Comparison of ENCODE assay signal across 8 mouse cellular contexts in the genomic region with DNA sequence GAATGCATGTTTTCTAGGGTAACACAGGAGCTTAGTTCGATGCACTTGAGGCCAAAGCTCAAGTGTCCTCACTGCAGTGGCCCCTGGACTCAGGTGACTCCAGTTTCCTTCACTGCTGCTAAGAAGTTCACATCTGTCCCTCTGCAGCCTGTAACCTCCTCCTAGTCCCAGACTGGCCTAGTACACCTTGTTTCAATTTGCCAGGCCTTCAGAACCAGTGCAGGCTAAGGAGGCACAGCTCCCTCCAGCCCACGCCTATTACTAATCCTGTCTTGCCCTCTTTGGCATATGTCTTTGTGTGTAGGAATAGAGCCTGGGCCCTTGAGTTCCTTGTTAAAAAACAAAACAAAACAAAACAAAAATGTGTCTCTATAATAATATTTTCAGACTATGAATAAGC. TPM values are rescaled to one million over a fixed set of nuclear protein-coding genes. Genes with fewer than 3 reads are reported as not detected.
DNase-seq lines count a peak whose midpoint lies in the region; ATAC-seq and TF ChIP-seq lines count a peak whose summit lies in the region.

No protein-coding gene starts in this region.

- peak overlapping the region; percentile 86 for H3K4me3 ChIP-seq in lung, embryonic 16.5 days (ENCODE audit: low read length)
- no peak overlapping the region for H3K4me3 ChIP-seq in lung, adult 2 months (replicated peaks; ENCODE audit: extremely low read depth, low read depth, low read length)
- no peak overlapping the region for H3K4me3 ChIP-seq in forebrain, embryonic 11.5 days (ENCODE audit: low read depth, low read length)
- peak overlapping the region; percentile 79 for H3K4me3 ChIP-seq in limb, embryonic 15.5 days
- H3K4me3 ChIP-seq in stomach, embryonic 14.5 days (ENCODE audit: low read depth, low read length), result peak overlapping the region; percentile 85; the same call in 1 of the 2 replicates

- H3K27ac ChIP-seq in lung, embryonic 16.5 days (ENCODE audit: low read length), result no peak overlapping the region
- no peak overlapping the region for H3K27ac ChIP-seq in forebrain, embryonic 11.5 days (ENCODE audit: low read depth, low read length)
- H3K27ac ChIP-seq in limb, embryonic 15.5 days, result no peak overlapping the region
- no peak overlapping the region for H3K27ac ChIP-seq in stomach, embryonic 14.5 days (ENCODE audit: low read length)

- H3K9ac ChIP-seq in lung, embryonic 16.5 days (ENCODE audit: low read length), result no peak overlapping the region
- H3K9ac ChIP-seq in forebrain, embryonic 11.5 days (ENCODE audit: low read length), result no peak overlapping the region; the same call in 1 of the 2 replicates
- H3K9ac ChIP-seq in limb, embryonic 15.5 days, result no peak overlapping the region
- H3K9ac ChIP-seq in stomach, embryonic 14.5 days (replicated peaks; ENCODE audit: low read depth, low read length), result 0 out of 2 replicates have a peak overlapping the region, but pooled peaks have one; percentile 10

- H3K4me1 ChIP-seq in lung, embryonic 16.5 days (replicated peaks; ENCODE audit: control insufficient read depth, insufficient read depth, low read length), result peaks cover 8% of the 10 kb centered on the region; the same call in 1 of the 2 replicates
- H3K4me1 ChIP-seq in lung, adult 2 months (ENCODE audit: control insufficient read depth, insufficient read depth, low read length), result peaks cover 2% of the 10 kb centered on the region; the same call in 1 of the 2 replicates
- peaks cover 8% of the 10 kb centered on the region; the same call in 1 of the 2 replicates for H3K4me1 ChIP-seq in forebrain, embryonic 11.5 days (replicated peaks; ENCODE audit: control insufficient read depth, insufficient read depth, low read length)
- H3K4me1 ChIP-seq in limb, embryonic 15.5 days, result peaks cover 15% of the 10 kb centered on the region
- H3K4me1 ChIP-seq in stomach, embryonic 14.5 days (ENCODE audit: control insufficient read depth, insufficient read depth, low read length), result peaks cover 4% of the 10 kb centered on the region; the same call in 1 of the 2 replicates

- peaks cover 5% of the 10 kb centered on the region for H3K36me3 ChIP-seq in lung, embryonic 16.5 days (ENCODE audit: control insufficient read depth, insufficient read depth, low read length)
- H3K36me3 ChIP-seq in forebrain, embryonic 11.5 days (ENCODE audit: control insufficient read depth, insufficient read depth, low read length), result no peaks in the 10 kb centered on the region
- H3K36me3 ChIP-seq in limb, embryonic 15.5 days, result peaks cover 17% of the 10 kb centered on the region
- peaks cover 16% of the 10 kb centered on the region; the same call in 1 of the 2 replicates for H3K36me3 ChIP-seq in stomach, embryonic 14.5 days (ENCODE audit: control insufficient read depth, insufficient read depth, low read length)

- no peak for DNase-seq in lung, adult 2 months
- no peak for DNase-seq in forebrain, embryonic 11.5 days (ENCODE audit: low spot score)
- DNase-seq in adrenal gland, postnatal 4 days (ENCODE audit: low spot score in 2 of 2), result no peak
- no peak for DNase-seq in kidney, postnatal 10 days

- H3K4me2 ChIP-seq in lung, embryonic 16.5 days (ENCODE audit: low read depth, low read length), result peak overlapping the region; percentile 54
- H3K4me2 ChIP-seq in forebrain, embryonic 11.5 days (ENCODE audit: low read depth, low read length, severe bottlenecking), result no peak overlapping the region
- peak overlapping the region; percentile 86; the same call in 1 of the 2 replicates for H3K4me2 ChIP-seq in limb, embryonic 15.5 days
- peak overlapping the region; percentile 89 for H3K4me2 ChIP-seq in stomach, embryonic 14.5 days (replicated peaks; ENCODE audit: low read depth, low read length)

- no peak for ATAC-seq in lung, embryonic 16.5 days (ENCODE audit: low read depth)
- peak; percentile 49 for ATAC-seq in forebrain, embryonic 11.5 days (replicated peaks; ENCODE audit: low FRiP score)
- no peak for ATAC-seq in limb, embryonic 15.5 days (ENCODE audit: insufficient number of reproducible peaks, low FRiP score, low TSS enrichment, low read depth)
- peak; percentile 35; the same call in 1 of the 2 replicates for ATAC-seq in stomach, embryonic 14.5 days (ENCODE audit: insufficient number of reproducible peaks, insufficient read depth, low FRiP score, low read depth)
- ATAC-seq in monocyte, adult 5-6 weeks (replicated peaks; ENCODE audit: insufficient number of reproducible peaks, low FRiP score, low TSS enrichment, poor library complexity, severe bottlenecking), result no peak

- TF ChIP-seq CTCF in lung, adult 2 months (IDR thresholded peaks at IDR 0.05; ENCODE audit: insufficient read depth, low read length), result no peak

- H3K27me3 ChIP-seq in lung, embryonic 16.5 days (ENCODE audit: control insufficient read depth, insufficient read depth, low read depth, low read length), result no peaks in the 10 kb centered on the region
- no peaks in the 10 kb centered on the region for H3K27me3 ChIP-seq in forebrain, embryonic 11.5 days (ENCODE audit: control insufficient read depth, insufficient read depth, low read length)
- H3K27me3 ChIP-seq in limb, embryonic 15.5 days, result no peaks in the 10 kb centered on the region
- no peaks in the 10 kb centered on the region for H3K27me3 ChIP-seq in stomach, embryonic 14.5 days (ENCODE audit: control insufficient read depth, insufficient read depth, low read length)

- no peaks in the 10 kb centered on the region for H3K9me3 ChIP-seq in lung, embryonic 16.5 days (ENCODE audit: control insufficient read depth, low read length)
- H3K9me3 ChIP-seq in forebrain, embryonic 11.5 days (ENCODE audit: control insufficient read depth, low read length), result no peaks in the 10 kb centered on the region
- H3K9me3 ChIP-seq in limb, embryonic 15.5 days, result no peaks in the 10 kb centered on the region
- no peaks in the 10 kb centered on the region for H3K9me3 ChIP-seq in stomach, embryonic 14.5 days (ENCODE audit: control insufficient read depth, low read depth, low read length)

- no peak for TF ChIP-seq POLR2A in lung, adult 2 months (IDR thresholded peaks at IDR 0.05; ENCODE audit: borderline replicate concordance, extremely low read depth, low read depth, low read length)

- WGBS in lung, embryonic 16.5 days, result 92% methylated on average over 2 of the region's 2 CpGs
- 78% methylated on average over 2 of the region's 2 CpGs for WGBS in lung, adult 2 months
- WGBS in forebrain, embryonic 11.5 days, result 62% methylated on average over 2 of the region's 2 CpGs
- WGBS in limb, embryonic 15.5 days, result 64% methylated on average over 2 of the region's 2 CpGs
- 80% methylated on average over 2 of the region's 2 CpGs for WGBS in stomach, embryonic 14.5 days

RNA-seq across cellular contexts. Expression of a gene that starts 9.4 kb away (rescaled TPM):
- polyA plus RNA-seq in lung, embryonic 16.5 days (2015; fragmentation: Nextera tagmentation; extraction: Ambion mirVana), result 163 and 171 TPM in 2 replicates
- polyA plus RNA-seq in lung, adult 2 months (2012; rRNA removed), result 56.4 and 73.2 TPM in 2 replicates
- 89.4 and 98.3 TPM in 2 replicates for polyA plus RNA-seq in forebrain, embryonic 11.5 days (2014; fragmentation: Nextera tagmentation; extraction: Ambion mirVana)
- polyA plus RNA-seq in limb, embryonic 15.5 days (2015; fragmentation: Nextera tagmentation; extraction: Ambion mirVana), result 176 and 178 TPM in 2 replicates
- polyA plus RNA-seq in stomach, embryonic 14.5 days (2014; fragmentation: Nextera tagmentation; extraction: Ambion mirVana), result 127 and 136 TPM in 2 replicates
- total RNA-seq in adrenal gland, postnatal 4 days (2021), result 10 to 100 TPM; 68.3 to 69.2 TPM
- 1.6 to 7.8 TPM (median 2.7 TPM) in 3 replicates for total RNA-seq in monocyte, adult 5-6 weeks (2017)

RNA-seq across cellular contexts. Expression of a gene that starts 11.2 kb away (rescaled TPM):
- not detected in 2 replicates for polyA plus RNA-seq in lung, embryonic 16.5 days (2015; fragmentation: Nextera tagmentation; extraction: Ambion mirVana)
- 0.05 TPM in 1 of 2 replicates, not detected in the other for polyA plus RNA-seq in lung, adult 2 months (2012; rRNA removed)
- not detected in 2 replicates for polyA plus RNA-seq in forebrain, embryonic 11.5 days (2014; fragmentation: Nextera tagmentation; extraction: Ambion mirVana)
- 0.09 and 0.14 TPM in 2 replicates for polyA plus RNA-seq in limb, embryonic 15.5 days (2015; fragmentation: Nextera tagmentation; extraction: Ambion mirVana)
- 0.13 and 0.19 TPM in 2 replicates for polyA plus RNA-seq in stomach, embryonic 14.5 days (2014; fragmentation: Nextera tagmentation; extraction: Ambion mirVana)
- 1 to 10 TPM in 1 of 2 experiments, under 1 TPM in 1; 0.28 to 2.4 TPM for total RNA-seq in adrenal gland, postnatal 4 days (2021)
- total RNA-seq in monocyte, adult 5-6 weeks (2017), result not detected in 3 replicates

RNA-seq across cellular contexts. Expression of a gene that starts 33.3 kb away (rescaled TPM):
- not detected in 2 replicates for polyA plus RNA-seq in lung, embryonic 16.5 days (2015; fragmentation: Nextera tagmentation; extraction: Ambion mirVana)
- polyA plus RNA-seq in lung, adult 2 months (2012; rRNA removed), result not detected in 2 replicates
- polyA plus RNA-seq in forebrain, embryonic 11.5 days (2014; fragmentation: Nextera tagmentation; extraction: Ambion mirVana), result not detected in 2 replicates
- not detected in 2 replicates for polyA plus RNA-seq in limb, embryonic 15.5 days (2015; fragmentation: Nextera tagmentation; extraction: Ambion mirVana)
- polyA plus RNA-seq in stomach, embryonic 14.5 days (2014; fragmentation: Nextera tagmentation; extraction: Ambion mirVana), result 0.97 and 1.2 TPM in 2 replicates
- not detected for total RNA-seq in adrenal gland, postnatal 4 days (2021)
- total RNA-seq in monocyte, adult 5-6 weeks (2017), result not detected in 3 replicates

RNA-seq across cellular contexts. Expression of a gene that starts 35.2 kb away (rescaled TPM):
- 0.29 and 1.0 TPM in 2 replicates for polyA plus RNA-seq in lung, embryonic 16.5 days (2015; fragmentation: Nextera tagmentation; extraction: Ambion mirVana)
- polyA plus RNA-seq in lung, adult 2 months (2012; rRNA removed), result 2.9 and 7.5 TPM in 2 replicates
- 0.20 and 0.36 TPM in 2 replicates for polyA plus RNA-seq in forebrain, embryonic 11.5 days (2014; fragmentation: Nextera tagmentation; extraction: Ambion mirVana)
- 5.2 and 11.0 TPM in 2 replicates for polyA plus RNA-seq in limb, embryonic 15.5 days (2015; fragmentation: Nextera tagmentation; extraction: Ambion mirVana)
- not detected in 2 replicates for polyA plus RNA-seq in stomach, embryonic 14.5 days (2014; fragmentation: Nextera tagmentation; extraction: Ambion mirVana)
- 1 to 10 TPM; 6.0 to 9.7 TPM for total RNA-seq in adrenal gland, postnatal 4 days (2021)
- total RNA-seq in monocyte, adult 5-6 weeks (2017), result 0.64 to 1.6 TPM (median 1.1 TPM) in 3 replicates

Comparison
In these comparisons a context has a peak if more than half of its experiments do, and no peak if none do; other contexts are left out.
1. H3K4me3 ChIP-seq: peak in lung, embryonic 16.5 days (single experiment), limb, embryonic 15.5 days (single experiment) and stomach, embryonic 14.5 days (single experiment); none in lung, adult 2 months (single experiment) and forebrain, embryonic 11.5 days (single experiment).
2. ATAC-seq: peak in forebrain, embryonic 11.5 days (single experiment) and stomach, embryonic 14.5 days (single experiment); none in lung, embryonic 16.5 days (single experiment), limb, embryonic 15.5 days (single experiment) and monocyte, adult 5-6 weeks (single experiment).